Mouse (Mus musculus): Measurements from ENCODE around the gene Zfp768. TPM values are rescaled to one million over a fixed set of nuclear protein-coding genes. Genes with fewer than 3 reads are reported as not detected.
"Not testable (repeated sequence)": the region's sequence is repeated elsewhere in the genome, so short reads cannot be mapped to it uniquely, and the experiment has no call there.

The Zfp768 gene
- polyA plus RNA-seq, 1 experiment from 2014 or later, result 12.0 TPM

DNA sequence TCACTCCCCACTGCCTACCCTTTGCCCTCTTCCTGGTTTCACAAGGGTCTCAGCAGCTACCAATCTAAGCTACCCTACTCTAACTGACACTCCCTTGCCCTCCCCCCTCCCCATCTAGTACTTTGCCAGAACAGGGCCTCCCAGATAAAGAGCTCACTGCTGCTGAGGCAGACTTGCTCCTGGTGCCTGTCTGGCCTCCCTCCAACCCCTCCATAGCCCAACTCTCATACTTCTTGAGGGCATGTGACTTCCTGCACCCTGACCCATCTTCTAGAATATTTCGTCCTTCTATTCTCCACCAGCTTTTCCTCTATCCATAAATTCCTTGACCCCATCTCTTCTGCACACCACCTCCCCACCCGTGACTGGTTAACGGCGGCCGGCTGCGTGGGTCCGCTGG lies 2.5 kb downstream of the Zfp768 start:
- H3K79me2 ChIP-seq (ENCODE audit: inconsistent target), result peaks cover 12% of the 10 kb centered on the region; the same call in 1 of the 2 replicates
- no peak overlapping the region for H3K27ac ChIP-seq
- no peaks in the 10 kb centered on the region for H3K36me3 ChIP-seq (ENCODE audit: inconsistent target)
- WGBS (ENCODE audit: missing documents), result 96% methylated on average over 7 of the region's 7 CpGs
- no peak overlapping the region for H3K4me3 ChIP-seq (ENCODE audit: inconsistent target)

DNA sequence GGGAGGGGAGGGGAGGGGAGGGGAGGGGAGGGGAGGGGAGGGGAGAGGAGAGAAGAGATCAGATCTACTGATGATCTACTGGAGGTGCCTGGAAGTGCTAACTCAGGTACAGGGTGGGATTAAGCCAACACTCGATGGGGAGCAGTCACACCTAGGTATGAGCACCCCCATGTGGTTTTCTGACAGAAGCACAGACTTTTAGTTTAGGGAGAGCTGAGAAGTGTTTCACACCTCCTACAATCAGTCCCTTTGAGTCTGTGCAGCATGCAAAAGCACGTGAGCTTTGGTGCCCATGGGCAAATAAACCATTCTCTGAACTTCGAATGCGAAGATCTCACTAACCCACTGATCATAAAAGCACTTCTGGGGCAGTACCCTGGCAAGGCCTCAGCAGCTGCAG lies 3.1 kb downstream of the Zfp768 start:
- 64% methylated on average over 4 of the region's 4 CpGs for WGBS (ENCODE audit: missing documents)
- no peak overlapping the region for H3K4me3 ChIP-seq (ENCODE audit: inconsistent target)
- no peaks in the 10 kb centered on the region for H3K36me3 ChIP-seq (ENCODE audit: inconsistent target)
- no peak overlapping the region for H3K27ac ChIP-seq
- peaks cover 12% of the 10 kb centered on the region; the same call in 1 of the 2 replicates for H3K79me2 ChIP-seq (ENCODE audit: inconsistent target)

DNA sequence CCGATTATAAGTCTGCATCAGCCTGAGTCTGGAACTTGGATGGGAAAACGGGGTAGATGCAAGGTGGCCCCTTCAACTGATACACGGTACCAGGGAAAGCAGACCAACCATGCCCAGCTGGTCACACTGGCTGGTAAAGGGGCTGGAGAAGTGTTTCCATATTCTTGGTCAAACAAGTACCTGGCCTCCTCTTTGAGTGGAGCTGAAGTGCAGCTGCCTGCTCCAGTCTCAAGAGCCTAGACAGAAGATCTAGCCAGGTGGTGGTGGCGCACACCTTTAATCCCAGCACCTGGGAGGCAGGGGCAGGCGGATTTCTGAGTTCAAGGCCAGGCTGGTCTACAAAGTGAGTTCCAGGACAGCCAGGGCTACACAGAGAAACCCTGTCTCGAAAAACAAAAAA lies 3.5 kb downstream of the Zfp768 start:
- H3K4me3 ChIP-seq (ENCODE audit: inconsistent target); H3K36me3 ChIP-seq (ENCODE audit: inconsistent target); H3K27ac ChIP-seq: not testable (repeated sequence)
- H3K79me2 ChIP-seq (ENCODE audit: inconsistent target), result peaks cover 12% of the 10 kb centered on the region; the same call in 1 of the 2 replicates
- WGBS (ENCODE audit: missing documents), result 97% methylated on average over 5 of the region's 6 CpGs

DNA sequence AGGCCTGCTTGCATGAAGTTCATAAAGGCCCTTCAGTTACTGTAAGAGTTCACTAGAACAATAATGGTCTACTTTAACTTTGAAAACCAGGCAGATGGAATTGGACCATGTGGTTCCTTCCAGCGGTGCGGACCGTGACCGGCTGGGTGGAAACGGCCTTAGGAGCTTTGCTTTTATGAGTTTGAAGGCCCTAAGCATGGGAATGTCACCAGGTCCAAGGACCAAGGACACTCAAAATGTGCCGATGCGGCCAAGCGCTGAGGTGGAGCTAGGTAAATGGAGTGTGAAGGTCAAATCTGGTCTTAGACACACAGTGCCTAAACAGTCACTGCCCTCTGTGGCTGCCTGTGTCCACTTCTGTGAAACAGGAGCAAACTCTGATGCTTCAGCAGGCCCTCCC lies 4.0 kb downstream of the Zfp768 start:
- Histone ChIP-seq H3K36me3 (ENCODE audit: inconsistent target) (no peaks in the 10 kb centered on the region), H3K27ac (no peak overlapping the region)
- WGBS (ENCODE audit: missing documents), result 90% methylated on average over 8 of the region's 8 CpGs

DNA sequence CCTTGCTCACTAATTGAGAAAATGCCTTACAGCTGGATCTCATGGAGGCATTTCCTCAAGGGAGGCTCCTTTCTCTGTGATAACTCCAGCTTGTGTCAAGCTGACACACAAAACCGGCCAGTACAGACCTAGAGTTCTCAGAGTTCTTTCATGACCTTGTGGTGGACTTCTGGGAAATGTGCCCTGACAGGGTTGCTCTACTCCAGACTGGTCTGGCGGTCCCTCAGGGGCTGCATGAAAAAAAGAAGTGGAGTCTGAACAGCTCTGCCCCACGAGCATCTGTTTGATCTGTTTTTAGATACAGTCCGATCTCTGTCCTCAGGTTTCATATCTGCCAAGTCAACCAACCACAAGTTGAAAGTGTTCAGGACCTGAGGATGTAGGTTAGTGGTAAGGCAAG lies 7.8 kb downstream of the Zfp768 start:
- no peaks in the 10 kb centered on the region for H3K36me3 ChIP-seq (ENCODE audit: inconsistent target)
- 61% methylated on average over 4 of the region's 4 CpGs for WGBS (ENCODE audit: missing documents)
- no peak overlapping the region for H3K27ac ChIP-seq

More for the DNA sequence above, 4.0 kb downstream of the Zfp768 start:
- peaks cover 12% of the 10 kb centered on the region; the same call in 1 of the 2 replicates for H3K79me2 ChIP-seq (ENCODE audit: inconsistent target)
- H3K4me3 ChIP-seq (ENCODE audit: inconsistent target), result no peak overlapping the region

DNA sequence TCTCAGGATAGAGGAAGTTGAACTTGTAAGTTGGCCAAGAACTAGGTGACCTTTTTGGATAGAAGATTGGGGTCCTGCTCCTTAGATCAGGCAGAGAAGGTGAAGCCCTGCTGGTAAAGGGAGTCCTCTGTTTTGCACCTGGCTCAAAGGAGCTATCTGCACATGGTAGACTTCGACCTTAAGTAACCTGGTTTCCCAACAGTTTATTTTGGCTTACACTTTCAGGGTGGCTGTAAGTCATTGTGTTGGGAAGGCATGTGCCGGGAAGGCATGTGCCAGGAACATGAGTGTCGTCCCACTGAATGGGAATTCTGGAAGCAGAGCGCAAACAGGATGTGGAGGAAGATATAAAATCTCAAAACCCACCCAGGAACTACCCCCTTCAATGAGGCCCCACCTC lies 9.8 kb downstream of the Zfp768 start:
- H3K4me3 ChIP-seq (ENCODE audit: inconsistent target), result no peak overlapping the region
- H3K27ac ChIP-seq, result no peak overlapping the region
- no peaks in the 10 kb centered on the region for H3K79me2 ChIP-seq (ENCODE audit: inconsistent target)
- 89% methylated on average over 4 of the region's 4 CpGs for WGBS (ENCODE audit: missing documents)
- H3K36me3 ChIP-seq (ENCODE audit: inconsistent target), result no peaks in the 10 kb centered on the region

More for the DNA sequence above, 7.8 kb downstream of the Zfp768 start:
- H3K4me3 ChIP-seq (ENCODE audit: inconsistent target), result no peak overlapping the region
- no peaks in the 10 kb centered on the region for H3K79me2 ChIP-seq (ENCODE audit: inconsistent target)

DNA sequence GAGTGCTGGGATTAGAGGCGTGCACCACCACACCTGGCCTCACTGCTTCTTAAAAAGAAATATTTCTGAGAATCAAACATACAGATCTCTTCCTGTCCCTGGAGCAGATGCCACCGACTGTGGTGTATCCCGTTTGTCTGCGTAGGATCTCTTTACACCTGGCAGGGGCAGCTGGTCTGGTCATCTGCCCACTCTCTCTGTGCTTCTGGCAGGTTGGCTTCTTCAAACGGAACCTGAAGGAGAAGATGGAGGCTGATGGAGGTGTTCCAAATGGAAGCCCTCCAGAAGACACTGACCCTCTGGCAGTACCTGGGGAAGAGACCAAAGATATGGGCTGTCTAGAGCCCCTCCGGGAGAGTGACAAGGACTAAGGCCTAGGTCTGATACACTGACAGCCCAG lies 12.1 kb downstream of the Zfp768 start:
- Histone ChIP-seq H3K27ac (no peak overlapping the region), H3K36me3 (ENCODE audit: inconsistent target) (no peaks in the 10 kb centered on the region), H3K4me3 (ENCODE audit: inconsistent target) (no peak overlapping the region), H3K79me2 (ENCODE audit: inconsistent target) (no peaks in the 10 kb centered on the region)
- WGBS (ENCODE audit: missing documents), result 93% methylated on average over 6 of the region's 6 CpGs

DNA sequence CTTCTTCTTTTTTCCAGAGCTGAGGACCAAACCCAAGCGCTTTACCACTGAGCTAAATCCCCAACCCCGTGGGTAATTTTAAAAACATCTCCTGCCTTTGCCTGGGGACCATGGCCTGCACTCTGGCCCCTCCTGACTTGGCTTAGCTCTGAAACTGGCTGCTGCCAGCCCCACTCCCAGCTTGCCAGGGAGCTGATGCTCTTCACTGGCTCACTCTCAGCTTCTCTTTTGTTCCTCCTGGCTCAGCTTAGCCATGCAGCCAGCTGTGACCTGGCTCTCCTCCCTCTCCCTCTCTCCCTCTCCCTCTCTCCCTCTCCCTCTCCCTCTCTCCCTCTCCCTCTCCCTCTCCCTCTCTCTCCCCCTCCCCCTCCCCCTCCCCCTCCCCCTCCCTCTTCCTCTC lies 18.7 kb downstream of the Zfp768 start:
- Histone ChIP-seq H3K27ac (no peak overlapping the region), H3K79me2 (ENCODE audit: inconsistent target) (no peaks in the 10 kb centered on the region), H3K36me3 (ENCODE audit: inconsistent target) (0 out of 2 replicates have a peak, but pooled peaks cover 6% of the 10 kb centered on the region), H3K4me3 (ENCODE audit: inconsistent target) (no peak overlapping the region)
- WGBS (ENCODE audit: missing documents), result 59% methylated on average over 2 of the region's 2 CpGs

DNA sequence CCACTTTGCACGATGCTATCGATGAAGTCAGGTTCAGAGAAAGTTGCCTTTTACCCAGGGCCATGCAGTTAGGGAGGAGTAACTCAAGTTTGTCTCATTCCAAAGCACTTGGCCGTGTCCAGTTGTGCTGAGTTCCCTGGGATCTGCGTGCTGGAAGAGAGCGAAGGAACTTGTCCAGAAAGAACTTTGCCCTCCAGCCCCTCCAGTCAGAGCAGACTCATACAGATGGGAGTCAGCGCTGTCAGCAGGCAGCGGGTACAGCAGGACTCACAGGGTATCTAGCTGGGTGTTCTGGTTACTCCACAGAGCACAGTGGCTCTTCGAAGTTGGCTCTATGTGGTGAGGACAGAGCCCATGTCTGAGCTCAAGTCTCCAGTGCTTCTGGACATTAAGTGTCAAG lies 19.8 kb downstream of the Zfp768 start:
- no peak overlapping the region for H3K4me3 ChIP-seq (ENCODE audit: inconsistent target)
- H3K79me2 ChIP-seq (ENCODE audit: inconsistent target), result no peaks in the 10 kb centered on the region
- 0 out of 2 replicates have a peak, but pooled peaks cover 6% of the 10 kb centered on the region for H3K36me3 ChIP-seq (ENCODE audit: inconsistent target)
- WGBS (ENCODE audit: missing documents), result 99% methylated on average over 8 of the region's 8 CpGs
- no peak overlapping the region for H3K27ac ChIP-seq

DNA sequence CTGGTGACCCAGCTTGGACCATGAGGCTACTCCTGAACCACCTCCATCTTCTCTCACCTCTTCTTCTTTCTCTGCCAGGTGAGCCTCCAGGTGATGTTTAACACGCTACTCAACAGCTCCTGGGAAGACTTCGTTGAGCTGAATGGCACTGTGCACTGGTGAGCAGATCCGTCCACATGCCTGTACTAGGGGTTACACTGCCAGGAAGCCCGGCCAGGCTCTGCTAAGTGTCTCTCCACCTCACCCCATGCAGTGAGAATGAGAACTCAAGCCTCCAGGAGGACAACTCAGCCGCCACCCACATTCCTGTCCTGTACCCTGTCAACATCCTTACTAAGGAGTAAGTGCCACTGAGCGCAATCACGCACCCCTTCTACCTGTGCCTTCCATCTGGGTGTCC lies 20.4 kb downstream of the Zfp768 start:
- 94% methylated on average over 7 of the region's 7 CpGs for WGBS (ENCODE audit: missing documents)
- Histone ChIP-seq H3K27ac (no peak overlapping the region), H3K79me2 (ENCODE audit: inconsistent target) (no peaks in the 10 kb centered on the region), H3K36me3 (ENCODE audit: inconsistent target) (0 out of 2 replicates have a peak, but pooled peaks cover 6% of the 10 kb centered on the region), H3K4me3 (ENCODE audit: inconsistent target) (no peak overlapping the region)

DNA sequence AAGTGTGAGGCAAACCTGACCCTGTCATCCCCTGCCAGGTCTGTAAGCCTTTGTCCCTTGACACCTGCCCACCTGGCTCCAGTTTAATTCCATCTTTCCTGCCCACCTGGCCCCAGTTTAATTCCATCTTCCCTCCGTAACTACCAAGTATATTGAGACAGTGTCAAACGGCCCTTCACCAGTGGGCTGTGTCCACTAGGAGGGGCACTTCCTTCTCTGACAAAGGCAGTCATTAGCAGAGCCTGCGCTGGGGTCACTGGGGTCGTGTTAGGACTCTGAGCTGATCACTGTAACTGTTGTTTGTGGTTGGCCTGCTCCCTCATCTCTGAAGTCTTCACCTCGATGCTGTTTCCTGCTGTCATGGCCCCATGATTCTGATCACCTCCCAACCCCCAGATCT lies 23.3 kb downstream of the Zfp768 start:
- H3K27ac ChIP-seq, result no peak overlapping the region
- no peaks in the 10 kb centered on the region for H3K79me2 ChIP-seq (ENCODE audit: inconsistent target)
- H3K4me3 ChIP-seq (ENCODE audit: inconsistent target), result no peak overlapping the region
- 0 out of 2 replicates have a peak, but pooled peaks cover 6% of the 10 kb centered on the region for H3K36me3 ChIP-seq (ENCODE audit: inconsistent target)
- WGBS (ENCODE audit: missing documents), result 62% methylated on average over 5 of the region's 5 CpGs

DNA sequence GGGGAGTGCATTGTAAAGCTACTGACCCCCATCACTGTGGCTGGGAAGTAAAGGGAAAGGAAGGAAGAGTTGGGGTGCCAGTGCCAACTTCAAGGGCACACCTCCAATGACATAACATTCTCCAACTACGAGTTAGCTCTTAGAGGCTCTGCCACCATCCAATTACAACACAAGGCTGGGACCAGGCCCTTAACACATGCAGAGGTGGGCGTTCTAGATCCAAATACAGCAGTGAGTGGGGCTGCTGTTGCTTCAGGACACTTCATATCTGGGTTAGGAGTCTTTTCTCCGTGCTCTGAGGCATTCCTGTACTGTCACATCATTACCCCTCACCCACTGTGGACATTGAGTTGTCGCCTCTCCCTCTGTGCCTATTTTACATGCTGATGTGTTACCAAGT lies 24.3 kb downstream of the Zfp768 start:
- no peak overlapping the region for H3K27ac ChIP-seq
- H3K79me2 ChIP-seq (ENCODE audit: inconsistent target), result no peaks in the 10 kb centered on the region
- no peak overlapping the region for H3K4me3 ChIP-seq (ENCODE audit: inconsistent target)
- 0 out of 2 replicates have a peak, but pooled peaks cover 6% of the 10 kb centered on the region for H3K36me3 ChIP-seq (ENCODE audit: inconsistent target)
- WGBS (ENCODE audit: missing documents), result 81% methylated on average over 4 of the region's 4 CpGs

DNA sequence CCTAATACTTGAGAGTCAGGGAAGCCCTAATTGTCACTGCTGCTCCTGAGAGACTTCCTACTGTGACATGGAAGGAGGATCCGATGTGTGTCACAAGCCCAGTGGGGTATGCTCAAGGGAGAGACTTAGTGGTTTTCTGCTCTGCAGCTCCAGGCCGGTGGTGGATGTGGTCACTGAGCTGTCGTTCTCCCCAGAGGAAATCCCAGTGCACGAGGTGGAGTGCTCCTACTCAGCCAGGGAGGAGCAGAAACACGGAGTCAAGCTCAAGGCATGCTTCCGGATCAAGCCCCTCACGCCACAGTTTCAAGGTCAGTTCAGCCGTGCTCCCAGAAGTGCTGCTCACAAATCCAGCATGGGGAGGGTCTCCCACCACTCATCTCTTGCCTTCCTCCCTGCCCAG lies 31.5 kb downstream of the Zfp768 start:
- Histone ChIP-seq H3K79me2 (ENCODE audit: inconsistent target) (no peaks in the 10 kb centered on the region), H3K36me3 (ENCODE audit: inconsistent target) (no peaks in the 10 kb centered on the region), H3K27ac (no peak overlapping the region), H3K4me3 (ENCODE audit: inconsistent target) (no peak overlapping the region)
- 63% methylated on average over 8 of the region's 8 CpGs for WGBS (ENCODE audit: missing documents)

DNA sequence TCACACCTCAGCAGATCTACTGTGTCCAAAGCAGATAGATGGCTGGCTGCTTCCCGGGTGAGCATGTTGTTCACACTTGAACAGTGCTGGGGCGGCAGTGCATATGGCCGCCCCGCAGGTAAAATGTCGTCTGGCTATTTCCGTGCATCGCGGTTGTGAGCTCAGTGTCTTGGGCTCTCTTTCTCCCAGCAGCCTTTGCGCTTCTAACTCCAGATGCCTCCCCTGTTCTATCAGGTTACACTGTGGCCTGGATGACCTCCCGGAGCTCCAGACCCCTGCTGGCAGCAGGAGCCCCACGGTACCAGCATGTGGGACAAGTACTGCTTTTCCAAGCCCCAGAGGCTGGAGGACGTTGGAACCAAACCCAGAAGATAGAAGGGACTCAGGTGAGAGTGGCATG lies 35.4 kb downstream of the Zfp768 start:
- no peaks in the 10 kb centered on the region for H3K79me2 ChIP-seq (ENCODE audit: inconsistent target)
- 97% methylated on average over 12 of the region's 12 CpGs for WGBS (ENCODE audit: missing documents)
- no peaks in the 10 kb centered on the region; the same call in 1 of the 2 replicates for H3K36me3 ChIP-seq (ENCODE audit: inconsistent target)
- H3K27ac ChIP-seq, result no peak overlapping the region
- H3K4me3 ChIP-seq (ENCODE audit: inconsistent target), result no peak overlapping the region

DNA sequence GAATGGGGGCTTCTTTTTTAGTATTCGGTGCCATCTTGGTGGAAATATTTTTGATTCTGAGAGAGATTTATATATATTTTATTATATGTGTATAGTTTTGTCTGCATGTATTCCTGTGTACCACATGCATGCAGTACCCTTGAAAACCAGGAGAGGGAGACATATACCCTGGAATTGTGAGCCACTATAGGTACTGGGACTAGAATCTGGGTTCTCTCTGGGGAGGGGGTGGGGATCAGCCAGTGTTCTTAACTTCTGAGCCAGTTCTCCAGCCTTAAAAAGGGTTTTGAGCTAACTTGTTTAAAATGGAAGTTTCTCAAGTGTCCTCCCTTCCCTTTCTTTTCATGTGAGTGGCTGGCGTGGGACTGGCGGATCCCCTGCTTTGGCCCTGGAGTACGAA lies 36.5 kb downstream of the Zfp768 start:
- WGBS (ENCODE audit: missing documents), result 95% methylated on average over 4 of the region's 4 CpGs
- no peaks in the 10 kb centered on the region; the same call in 1 of the 2 replicates for H3K36me3 ChIP-seq (ENCODE audit: inconsistent target)
- no peak overlapping the region for H3K27ac ChIP-seq
- no peaks in the 10 kb centered on the region for H3K79me2 ChIP-seq (ENCODE audit: inconsistent target)
- no peak overlapping the region for H3K4me3 ChIP-seq (ENCODE audit: inconsistent target)

DNA sequence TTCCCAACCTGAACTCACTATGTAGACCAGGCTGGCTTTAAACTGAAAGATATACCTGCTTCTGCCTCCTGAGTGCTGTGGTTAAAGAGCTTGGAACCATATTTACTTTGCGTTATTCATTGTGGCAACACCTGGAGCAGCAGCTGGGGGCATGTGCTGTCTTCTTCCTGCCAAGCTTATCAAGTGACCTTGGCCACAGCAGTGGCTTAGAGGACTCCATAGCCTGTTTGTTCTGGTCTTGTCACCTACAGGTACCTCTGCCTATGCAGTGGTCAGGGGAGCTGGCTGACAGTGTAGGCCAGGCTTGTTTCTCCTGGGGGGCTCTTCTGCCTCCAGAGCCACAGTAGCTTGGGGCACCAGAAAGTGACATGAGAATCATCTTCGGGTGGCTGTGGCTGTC lies 37.0 kb downstream of the Zfp768 start:
- Histone ChIP-seq H3K4me3 (ENCODE audit: inconsistent target) (no peak overlapping the region), H3K79me2 (ENCODE audit: inconsistent target) (no peaks in the 10 kb centered on the region), H3K36me3 (ENCODE audit: inconsistent target) (no peaks in the 10 kb centered on the region; the same call in 1 of the 2 replicates), H3K27ac (no peak overlapping the region)
- WGBS (ENCODE audit: missing documents), result 86% methylated on average over 2 of the region's 2 CpGs

Data from macrophage (primary cell).